Mouse (Mus musculus) lung, adult 2 months (tissue): ENCODE results near the gene Arhgef1.

Experiments
- CTCF ChIP-seq: fragments of 200-500 bp; IDR thresholded peaks from 2 replicates; pipeline ENCODE4 v1.5.1; 2011; ENCODE audit warnings: mild to moderate bottlenecking, low read length, control low read depth; ENCODE audit not compliant: insufficient read depth
- POLR2A ChIP-seq: fragments of 200-500 bp; IDR thresholded peaks from 2 replicates; pipeline ENCODE4 v1.6.1; 2011; ENCODE audit warnings: low read depth, mild to moderate bottlenecking, control low read depth, low read length, borderline replicate concordance; ENCODE audit errors: extremely low read depth

DNA sequence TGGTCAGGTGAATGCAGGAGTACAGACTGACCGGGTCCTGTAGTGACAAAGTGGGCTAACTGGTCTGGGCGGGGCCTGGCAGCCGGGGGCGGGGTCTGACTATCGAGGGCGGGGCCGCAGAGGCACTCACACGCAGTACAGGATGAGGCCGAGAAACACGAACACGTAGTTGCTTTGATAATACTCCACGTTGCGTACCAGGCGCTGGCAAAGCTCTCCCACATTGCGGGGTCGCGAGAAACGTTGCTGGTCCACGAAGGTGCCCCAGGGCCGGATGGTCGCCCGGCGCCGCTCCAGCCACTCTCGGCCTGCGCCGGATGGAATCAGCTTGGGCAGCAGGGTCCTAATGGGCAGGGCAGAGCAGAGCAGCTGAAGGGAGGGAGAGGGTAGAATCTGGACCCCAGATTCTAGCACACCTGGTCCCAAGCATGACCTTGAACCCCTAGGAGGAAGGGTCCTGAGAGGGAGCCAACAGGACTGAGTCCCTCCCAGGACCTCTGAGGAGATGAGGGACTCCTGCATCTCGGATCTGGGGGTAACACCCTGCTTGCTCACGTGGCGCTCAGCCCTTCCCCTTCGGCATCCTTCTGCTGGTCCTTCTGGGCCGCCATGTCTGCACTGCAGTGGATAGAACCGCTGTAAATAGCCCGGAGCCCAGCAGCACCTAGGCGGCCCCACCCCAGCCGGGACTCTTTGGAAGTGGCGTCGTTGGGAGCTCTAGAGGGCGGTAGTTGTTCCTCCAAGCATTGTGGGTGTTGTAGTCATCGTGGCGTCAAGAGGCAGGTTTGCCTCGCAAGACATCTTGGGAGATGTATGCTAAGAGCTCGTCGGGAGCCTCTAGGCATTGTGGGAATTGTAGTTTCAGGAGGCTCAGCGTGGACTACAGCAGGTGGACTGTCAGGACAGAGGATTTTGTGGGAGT, 69.5 kb downstream of the Arhgef1 start, which contains the start of gene Rabac1:
- TF ChIP-seq POLR2A (peak; percentile 97), CTCF (no peak)
